Mouse (Mus musculus): Measurements from ENCODE around the gene Slain1.

- TF ChIP-seq CTCF (IDR thresholded peaks at IDR 0.05; ENCODE audit: low read depth), result no peak
- TF ChIP-seq EP300 (IDR thresholded peaks at IDR 0.05; ENCODE audit: low read depth), result no peak
Measured at GRCm38 (mm10) chr14:103663026-103663425, 13.0 kb downstream of the Slain1 start.
